Mouse (Mus musculus) ES-E14 (cell line): ENCODE measurements at regions not wholly inside any gene's neighbourhood (a gene's known extent, or its start where the extent isn't known, plus 50 kb on each side); places are given as distances from the start of the nearest gene placed in this dataset.

ENCODE experiments used
- DNase-seq: peaks from one replicate; pipeline ENCODE4 v3.0.0-alpha.2; 2013; ENCODE audit warnings: low read depth, low spot score
- H3K27ac ChIP-seq: 2 replicates; pipeline ENCODE4 v1.5.1; 2012; ENCODE audit warnings: low read depth, mild to moderate bottlenecking, low read length, moderate library complexity, mixed read lengths; ENCODE audit not compliant: poor library complexity, insufficient read depth, severe bottlenecking
- H3K36me3 ChIP-seq: 2 replicates; pipeline ENCODE4 v1.6.1; 2012; ENCODE audit warnings: mild to moderate bottlenecking, low read length, moderate library complexity, mixed read lengths; ENCODE audit not compliant: control insufficient read depth, poor library complexity, insufficient read depth, severe bottlenecking
- H3K4me1 ChIP-seq, 2 experiments: fragments of 150-350 bp in 1 of 2; sonication (generic) in 1 of 2; 2 replicates each; pipeline ENCODE4 v1.6.1; 2012; ENCODE audit warnings: low read length in 2 of 2, mild to moderate bottlenecking in 1 of 2, mixed read lengths in 1 of 2; ENCODE audit not compliant: control insufficient read depth in 2 of 2, insufficient read depth in 2 of 2, poor library complexity in 1 of 2
- H3K4me3 ChIP-seq, 2 experiments: fragments of 150-350 bp in 1 of 2; sonication (generic) in 1 of 2; 2 replicates each; pipeline ENCODE4 v1.5.1; 2012; ENCODE audit warnings: low read length in 2 of 2, low read depth in 1 of 2, mild to moderate bottlenecking in 1 of 2, mixed read lengths in 1 of 2; ENCODE audit not compliant: insufficient read depth in 1 of 2, poor library complexity in 1 of 2, severe bottlenecking in 1 of 2
- H3K9ac ChIP-seq: 2 replicates; pipeline ENCODE4 v1.6.1; 2012; ENCODE audit warnings: low read depth, mild to moderate bottlenecking, low read length, mixed read lengths; ENCODE audit not compliant: poor library complexity, insufficient read depth, severe bottlenecking
- H3K9me3 ChIP-seq: fragments of 150-350 bp; sonication (generic); 2 replicates; pipeline ENCODE4 v1.6.1; 2012; ENCODE audit warnings: low read depth, mild to moderate bottlenecking, low read length; ENCODE audit not compliant: control insufficient read depth, insufficient read depth
- CHD2 ChIP-seq: IDR thresholded peaks from 2 replicates; pipeline ENCODE4 v1.6.1; 2014; ENCODE audit warnings: mild to moderate bottlenecking, low read depth, low read length, inconsistent platforms
- HCFC1 ChIP-seq: IDR thresholded peaks from 2 replicates; pipeline ENCODE4 v1.6.1; 2012; ENCODE audit warnings: low read length, inconsistent platforms, borderline replicate concordance; ENCODE audit not compliant: insufficient read depth
- MAFK ChIP-seq: IDR thresholded peaks from 2 replicates; pipeline ENCODE4 v1.6.1; 2014; ENCODE audit warnings: mild to moderate bottlenecking, low read depth, low read length, inconsistent platforms; ENCODE audit not compliant: insufficient read depth
- ZC3H11A ChIP-seq: IDR thresholded peaks from 2 replicates; pipeline ENCODE4 v1.6.1; 2012; ENCODE audit warnings: low read depth, mild to moderate bottlenecking, inconsistent platforms, low read length, borderline replicate concordance
- ZNF384 ChIP-seq: IDR thresholded peaks from 2 replicates; pipeline ENCODE4 v1.6.1; 2012; ENCODE audit warnings: low read depth, low read length, inconsistent platforms
- in situ Hi-C, 2 experiments: fragments of 600-800 bp; cut with MboI; formaldehyde crosslinking; loops; one replicate each; pipeline ENCODE4 v1.15.1; 2025; ENCODE audit warnings: low sequenced_read_pairs in 2 of 2, inconsistent platforms in 1 of 2; ENCODE audit not compliant: unreplicated experiment in 2 of 2

DNA sequence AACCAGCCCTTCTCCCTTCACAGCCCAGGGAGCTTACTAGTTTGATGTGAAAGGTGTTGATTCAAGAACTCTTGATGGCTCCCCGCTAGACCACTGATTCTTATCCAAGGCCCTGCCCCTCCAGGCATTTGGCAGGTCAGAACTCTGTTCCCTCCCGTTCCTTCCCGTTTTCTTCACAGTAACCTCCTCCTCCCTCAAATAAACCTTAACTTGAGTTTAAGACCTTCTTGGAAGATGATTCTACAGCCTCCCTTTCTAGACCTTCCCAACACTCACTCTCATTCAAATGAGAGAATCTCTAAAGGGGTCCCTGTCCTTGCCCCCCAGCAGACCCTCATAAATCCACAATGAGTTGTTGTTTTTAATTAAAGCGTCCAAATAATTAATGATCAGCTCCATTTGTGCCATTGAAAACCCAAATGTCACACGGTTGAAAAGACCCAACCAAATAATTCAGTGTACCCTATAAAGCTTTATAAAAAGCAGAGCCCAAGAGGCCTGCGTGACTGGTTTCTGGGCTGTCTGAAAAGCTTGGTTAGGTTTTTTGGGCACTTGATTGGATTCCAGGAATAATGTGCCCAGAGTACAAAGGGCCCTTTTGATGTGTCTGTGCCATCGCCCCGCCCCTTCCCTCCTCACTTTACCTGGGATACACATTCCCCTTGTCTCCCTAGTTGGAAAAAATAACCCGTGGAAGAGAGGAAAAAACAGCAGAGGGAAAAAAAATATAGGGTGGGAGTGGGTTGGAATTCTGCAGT is 532.7 kb downstream of the Tns1 start:
- in situ Hi-C loops = no loop called here
- Histone ChIP-seq H3K9ac (no peak overlapping the region), H3K4me3 (no peak overlapping the region), H3K9me3 (no peaks in the 10 kb centered on the region), H3K4me1 (no peaks in the 10 kb centered on the region), H3K27ac (no peak overlapping the region), H3K36me3 (no peaks in the 10 kb centered on the region)
- DNase-seq = no peak
- no peak for TF ChIP-seq MAFK
- no peak for TF ChIP-seq HCFC1
- no peak for TF ChIP-seq ZC3H11A
- TF ChIP-seq ZNF384 = no peak
- TF ChIP-seq CHD2 = no peak

DNA sequence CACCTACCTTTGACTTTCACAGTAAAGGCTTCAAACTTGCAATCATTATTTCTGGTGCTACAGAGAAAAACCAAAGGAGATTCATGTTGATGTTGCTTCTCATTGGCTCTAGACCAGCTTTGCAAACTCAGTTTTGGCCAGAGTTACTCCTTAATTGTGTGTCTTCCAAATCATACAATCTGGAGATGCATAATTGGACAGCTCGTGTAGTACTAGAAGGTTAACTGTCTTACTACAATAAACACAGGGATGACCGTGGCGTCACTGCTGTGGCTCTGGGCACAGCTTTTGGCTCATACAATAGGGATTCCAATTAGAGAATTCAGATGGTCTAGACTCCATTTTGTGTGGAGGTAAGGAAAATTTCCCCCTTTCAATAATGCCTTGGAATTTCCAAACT is 544.6 kb downstream of the Tns1 start:
- Histone ChIP-seq H3K36me3 (no peaks in the 10 kb centered on the region), H3K9ac (no peak overlapping the region), H3K27ac (no peak overlapping the region), H3K9me3 (no peaks in the 10 kb centered on the region), H3K4me1 (no peaks in the 10 kb centered on the region), H3K4me3 (no peak overlapping the region)
- no peak for TF ChIP-seq ZNF384
- no peak for TF ChIP-seq MAFK
- no peak for TF ChIP-seq ZC3H11A
- no peak for TF ChIP-seq HCFC1
- no peak for TF ChIP-seq CHD2
- in situ Hi-C loops = no loop called here
- no peak for DNase-seq

GRCm38 (mm10) chr1:73577019-73577418 is 547.2 kb downstream of the Tns1 start:
- no peak for DNase-seq
- Histone ChIP-seq H3K9ac (no peak overlapping the region), H3K36me3 (no peaks in the 10 kb centered on the region), H3K9me3 (no peaks in the 10 kb centered on the region), H3K4me1 (no peaks in the 10 kb centered on the region), H3K27ac (no peak overlapping the region), H3K4me3 (no peak overlapping the region)
- in situ Hi-C loops = no loop called here
- TF ChIP-seq HCFC1 = no peak
- TF ChIP-seq ZC3H11A = no peak

DNA sequence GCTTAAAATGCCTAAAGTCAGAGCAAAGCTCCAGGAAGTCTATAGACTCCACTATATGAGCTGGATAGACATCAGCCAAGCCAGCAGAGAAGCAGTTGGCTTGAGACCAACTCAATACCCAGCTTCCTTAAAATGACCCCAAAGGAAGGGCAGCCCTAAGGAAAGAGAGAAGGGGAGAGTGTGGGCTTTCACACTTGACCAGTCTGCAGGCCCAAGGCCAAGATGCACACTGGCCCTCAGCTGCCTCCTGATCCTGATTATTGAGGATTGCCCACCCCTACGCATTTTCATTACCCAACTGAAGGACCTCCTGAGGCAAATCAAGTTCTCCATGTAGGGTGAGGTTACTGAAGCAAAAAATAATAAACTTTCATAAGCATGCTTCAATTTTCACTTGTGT is 548.6 kb downstream of the Tns1 start:
- Histone ChIP-seq H3K9ac (no peak overlapping the region), H3K9me3 (no peaks in the 10 kb centered on the region), H3K36me3 (no peaks in the 10 kb centered on the region), H3K27ac (no peak overlapping the region), H3K4me1 (no peaks in the 10 kb centered on the region), H3K4me3 (no peak overlapping the region)
- in situ Hi-C loops = no loop called here
- DNase-seq = no peak
- no peak for TF ChIP-seq CHD2
- no peak for TF ChIP-seq ZC3H11A
- no peak for TF ChIP-seq MAFK
- no peak for TF ChIP-seq ZNF384
- TF ChIP-seq HCFC1 = no peak

DNA sequence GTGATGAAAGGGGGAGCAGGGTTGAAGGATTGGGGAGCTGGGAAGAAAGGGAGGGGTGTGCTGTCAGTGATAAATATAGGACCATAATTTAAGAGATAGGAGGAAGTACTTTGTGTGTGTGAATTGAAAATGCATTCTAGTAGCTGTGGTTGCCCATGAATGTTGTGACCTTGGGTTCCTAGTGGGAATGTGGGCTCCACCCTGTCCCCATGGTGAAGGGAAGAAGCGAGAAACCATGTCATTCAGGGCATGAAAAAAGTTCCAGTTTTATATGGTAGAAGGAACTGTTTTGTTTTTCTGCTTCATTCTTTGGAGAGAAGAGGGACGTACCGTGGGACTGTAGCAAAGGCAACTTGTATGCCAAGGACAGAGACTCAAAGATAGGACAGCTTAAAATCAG is 553.3 kb downstream of the Tns1 start:
- H3K36me3 ChIP-seq = no peaks in the 10 kb centered on the region
- no peaks in the 10 kb centered on the region for H3K9me3 ChIP-seq
- no peak for DNase-seq
- no peak overlapping the region for H3K27ac ChIP-seq
- no peak overlapping the region for H3K4me3 ChIP-seq
- H3K9ac ChIP-seq = no peak overlapping the region
- in situ Hi-C loops = no loop called here
- H3K4me1 ChIP-seq = no peaks in the 10 kb centered on the region
- no peak for TF ChIP-seq MAFK
- no peak for TF ChIP-seq HCFC1
- TF ChIP-seq ZC3H11A = no peak
- no peak for TF ChIP-seq CHD2
- TF ChIP-seq ZNF384 = no peak
